Mouse (Mus musculus): ENCODE data around the gene G6pdx. TPM values are rescaled to one million over a fixed set of nuclear protein-coding genes. Genes with fewer than 3 reads are reported as not detected.

Gene G6pdx
- total RNA-seq, 2 experiments from 2014 or later = 29.8 to 33.3 TPM

Other genes with a start within 250 kb of the G6pdx start
- 100 to 1,000 TPM; 199 to 211 TPM for gene Flna, start 179.4 kb downstream of the G6pdx start, total RNA-seq (2021)
- gene Emd, start 174.5 kb downstream of the G6pdx start, total RNA-seq (2021) = 10 to 100 TPM; 43.9 to 44.4 TPM
- gene Rpl10, start 158.4 kb downstream of the G6pdx start, total RNA-seq (2021) = 100 to 1,000 TPM; 150 to 215 TPM
- 10 to 100 TPM; 56.1 to 56.3 TPM for gene Taz, start 147.3 kb downstream of the G6pdx start, total RNA-seq (2021)
- 1 to 10 TPM; 2.7 to 3.2 TPM for gene Dnase1l1, start 146.9 kb downstream of the G6pdx start, total RNA-seq (2021)
- gene Atp6ap1, start 132.1 kb downstream of the G6pdx start, total RNA-seq (2021) = 100 to 1,000 TPM; 324 to 341 TPM
- gene Gdi1, start 124.2 kb downstream of the G6pdx start, total RNA-seq (2021) = 100 to 1,000 TPM; 705 to 729 TPM
- 10 to 100 TPM; 37.6 to 44.6 TPM for gene Fam50a, start 116.2 kb downstream of the G6pdx start, total RNA-seq (2021)
- gene Plxna3, start 100.1 kb downstream of the G6pdx start, total RNA-seq (2021) = 10 to 100 TPM; 65.7 to 74.2 TPM
- gene Lage3, start 75.6 kb downstream of the G6pdx start, total RNA-seq (2021) = 10 to 100 TPM; 31.9 to 35.9 TPM
- 10 to 100 TPM; 58.7 to 59.2 TPM for gene Ubl4a, start 56.0 kb downstream of the G6pdx start, total RNA-seq (2021)
- 1 to 10 TPM; 2.0 to 2.4 TPM for gene Slc10a3, start 55.8 kb downstream of the G6pdx start, total RNA-seq (2021)
- gene Fam3a, start 35.9 kb downstream of the G6pdx start, total RNA-seq (2021) = 10 to 100 TPM; 16.4 to 24.1 TPM
- 10 to 100 TPM; 42.9 to 45.7 TPM for gene Ikbkg, start 35.9 kb downstream of the G6pdx start, total RNA-seq (2021)
- not detected for gene Gm6880, start 52.2 kb upstream of the G6pdx start, total RNA-seq (2021)
- not detected for gene Olfr1326-ps1, start 145.7 kb upstream of the G6pdx start, total RNA-seq (2021)
- gene Olfr1325, start 163.5 kb upstream of the G6pdx start, total RNA-seq (2021) = not detected
- gene Gm5640, start 216.4 kb upstream of the G6pdx start, total RNA-seq (2021) = under 1 TPM; 0.51 to 0.69 TPM

Measured in left cerebral cortex, postnatal 10 days (tissue).